Mouse (Mus musculus): ENCODE results near the gene Bpifb9a. TPM values are rescaled to one million over a fixed set of nuclear protein-coding genes. Genes with fewer than 3 reads are reported as not detected.
"Not testable (repeated sequence)": the region's sequence is repeated elsewhere in the genome, so short reads cannot be mapped to it uniquely, and the experiment has no call there.

Gene Bpifb9a
- polyA plus RNA-seq, 1 experiment from 2014 or later, result not detected

- WGBS, result 83% methylated on average over 5 of the region's 5 CpGs
- Histone ChIP-seq H3K9ac (replicated peaks; ENCODE audit: low read depth, low read length) (no peak overlapping the region), H3K9me3 (ENCODE audit: control insufficient read depth, low read depth, low read length) (no peaks in the 10 kb centered on the region), H3K36me3 (ENCODE audit: control insufficient read depth, insufficient read depth, low read length) (no peaks in the 10 kb centered on the region), H3K4me1 (ENCODE audit: control insufficient read depth, insufficient read depth, low read length) (peaks cover 8% of the 10 kb centered on the region; the same call in 1 of the 2 replicates), H3K4me2 (replicated peaks; ENCODE audit: low read depth, low read length) (no peak overlapping the region), H3K4me3 (ENCODE audit: low read depth, low read length) (no peak overlapping the region), H3K27ac (ENCODE audit: low read length) (no peak overlapping the region), H3K27me3 (ENCODE audit: control insufficient read depth, insufficient read depth, low read length) (no peaks in the 10 kb centered on the region)
- no peak for ATAC-seq (ENCODE audit: insufficient number of reproducible peaks, insufficient read depth, low FRiP score, low read depth)
Observed at GRCm38 (mm10) chr2:154227830-154228229, 29.8 kb upstream of the Bpifb9a start.

- Histone ChIP-seq H3K4me2 (replicated peaks; ENCODE audit: low read depth, low read length) (no peak overlapping the region), H3K27me3 (ENCODE audit: control insufficient read depth, insufficient read depth, low read length) (no peaks in the 10 kb centered on the region), H3K4me3 (ENCODE audit: low read depth, low read length) (no peak overlapping the region), H3K4me1 (ENCODE audit: control insufficient read depth, insufficient read depth, low read length) (no peaks in the 10 kb centered on the region), H3K9me3 (ENCODE audit: control insufficient read depth, low read depth, low read length) (no peaks in the 10 kb centered on the region), H3K36me3 (ENCODE audit: control insufficient read depth, insufficient read depth, low read length) (no peaks in the 10 kb centered on the region), H3K9ac (replicated peaks; ENCODE audit: low read depth, low read length) (no peak overlapping the region), H3K27ac (ENCODE audit: low read length) (no peak overlapping the region)
- ATAC-seq (ENCODE audit: insufficient number of reproducible peaks, insufficient read depth, low FRiP score, low read depth), result no peak
- WGBS, result 91% methylated on average over 6 of the region's 6 CpGs
Observed at GRCm38 (mm10) chr2:154233426-154233825, 24.2 kb upstream of the Bpifb9a start.

- H3K4me2 ChIP-seq (replicated peaks; ENCODE audit: low read depth, low read length), result no peak overlapping the region
- no peak overlapping the region for H3K9ac ChIP-seq (replicated peaks; ENCODE audit: low read depth, low read length)
- 71% methylated on average over 6 of the region's 6 CpGs for WGBS
- H3K4me3 ChIP-seq (ENCODE audit: low read depth, low read length), result no peak overlapping the region
- H3K27me3 ChIP-seq (ENCODE audit: control insufficient read depth, insufficient read depth, low read length), result no peaks in the 10 kb centered on the region
- H3K27ac ChIP-seq (ENCODE audit: low read length), result no peak overlapping the region
- H3K4me1 ChIP-seq (ENCODE audit: control insufficient read depth, insufficient read depth, low read length), result no peaks in the 10 kb centered on the region
- ATAC-seq (ENCODE audit: insufficient number of reproducible peaks, insufficient read depth, low FRiP score, low read depth), result no peak
- no peaks in the 10 kb centered on the region for H3K36me3 ChIP-seq (ENCODE audit: control insufficient read depth, insufficient read depth, low read length)
- H3K9me3 ChIP-seq (ENCODE audit: control insufficient read depth, low read depth, low read length), result no peaks in the 10 kb centered on the region
Observed at GRCm38 (mm10) chr2:154240771-154241170, 16.9 kb upstream of the Bpifb9a start.

- H3K9ac ChIP-seq (replicated peaks; ENCODE audit: low read depth, low read length); H3K27me3 ChIP-seq (ENCODE audit: control insufficient read depth, insufficient read depth, low read length); H3K4me2 ChIP-seq (replicated peaks; ENCODE audit: low read depth, low read length); H3K4me3 ChIP-seq (ENCODE audit: low read depth, low read length); ATAC-seq (ENCODE audit: insufficient number of reproducible peaks, insufficient read depth, low FRiP score, low read depth); H3K9me3 ChIP-seq (ENCODE audit: control insufficient read depth, low read depth, low read length); H3K27ac ChIP-seq (ENCODE audit: low read length); H3K4me1 ChIP-seq (ENCODE audit: control insufficient read depth, insufficient read depth, low read length); H3K36me3 ChIP-seq (ENCODE audit: control insufficient read depth, insufficient read depth, low read length): not testable (repeated sequence)
- WGBS, result 96% methylated on average over 11 of the region's 12 CpGs
Observed at GRCm38 (mm10) chr2:154242726-154243125, 14.9 kb upstream of the Bpifb9a start.

GRCm38 (mm10) chr2:154243356-154244036 lies 14.2 kb upstream of the Bpifb9a start:
- Histone ChIP-seq H3K4me1 (ENCODE audit: control insufficient read depth, insufficient read depth, low read length) (no peaks in the 10 kb centered on the region), H3K4me3 (ENCODE audit: low read depth, low read length) (no peak overlapping the region), H3K27ac (ENCODE audit: low read length) (no peak overlapping the region), H3K4me2 (replicated peaks; ENCODE audit: low read depth, low read length) (no peak overlapping the region), H3K9ac (replicated peaks; ENCODE audit: low read depth, low read length) (no peak overlapping the region), H3K27me3 (ENCODE audit: control insufficient read depth, insufficient read depth, low read length) (no peaks in the 10 kb centered on the region), H3K36me3 (ENCODE audit: control insufficient read depth, insufficient read depth, low read length) (no peaks in the 10 kb centered on the region), H3K9me3 (ENCODE audit: control insufficient read depth, low read depth, low read length) (no peaks in the 10 kb centered on the region)
- no peak for ATAC-seq (ENCODE audit: insufficient number of reproducible peaks, insufficient read depth, low FRiP score, low read depth)
- WGBS, result 84% methylated on average over 10 of the region's 10 CpGs

GRCm38 (mm10) chr2:154245322-154245721 lies 12.3 kb upstream of the Bpifb9a start:
- H3K9ac ChIP-seq (replicated peaks; ENCODE audit: low read depth, low read length), result no peak overlapping the region
- no peaks in the 10 kb centered on the region for H3K36me3 ChIP-seq (ENCODE audit: control insufficient read depth, insufficient read depth, low read length)
- no peaks in the 10 kb centered on the region for H3K27me3 ChIP-seq (ENCODE audit: control insufficient read depth, insufficient read depth, low read length)
- H3K9me3 ChIP-seq (ENCODE audit: control insufficient read depth, low read depth, low read length), result no peaks in the 10 kb centered on the region
- WGBS, result 88% methylated on average over 5 of the region's 5 CpGs
- H3K27ac ChIP-seq (ENCODE audit: low read length), result no peak overlapping the region
- no peak overlapping the region for H3K4me3 ChIP-seq (ENCODE audit: low read depth, low read length)
- no peak overlapping the region for H3K4me2 ChIP-seq (replicated peaks; ENCODE audit: low read depth, low read length)
- no peak for ATAC-seq (ENCODE audit: insufficient number of reproducible peaks, insufficient read depth, low FRiP score, low read depth)
- no peaks in the 10 kb centered on the region for H3K4me1 ChIP-seq (ENCODE audit: control insufficient read depth, insufficient read depth, low read length)

- H3K9me3 ChIP-seq (ENCODE audit: control insufficient read depth, low read depth, low read length); ATAC-seq (ENCODE audit: insufficient number of reproducible peaks, insufficient read depth, low FRiP score, low read depth); H3K27me3 ChIP-seq (ENCODE audit: control insufficient read depth, insufficient read depth, low read length); H3K36me3 ChIP-seq (ENCODE audit: control insufficient read depth, insufficient read depth, low read length); H3K9ac ChIP-seq (replicated peaks; ENCODE audit: low read depth, low read length); H3K4me3 ChIP-seq (ENCODE audit: low read depth, low read length); H3K27ac ChIP-seq (ENCODE audit: low read length); H3K4me1 ChIP-seq (ENCODE audit: control insufficient read depth, insufficient read depth, low read length); H3K4me2 ChIP-seq (replicated peaks; ENCODE audit: low read depth, low read length): not testable (repeated sequence)
- WGBS, result 95% methylated on average over 2 of the region's 4 CpGs
Observed at GRCm38 (mm10) chr2:154255254-154255653, 2.4 kb upstream of the Bpifb9a start.

- Histone ChIP-seq H3K9me3 (ENCODE audit: control insufficient read depth, low read depth, low read length) (no peaks in the 10 kb centered on the region), H3K9ac (replicated peaks; ENCODE audit: low read depth, low read length) (no peak overlapping the region), H3K4me2 (replicated peaks; ENCODE audit: low read depth, low read length) (no peak overlapping the region), H3K27ac (ENCODE audit: low read length) (no peak overlapping the region), H3K4me1 (ENCODE audit: control insufficient read depth, insufficient read depth, low read length) (no peaks in the 10 kb centered on the region), H3K27me3 (ENCODE audit: control insufficient read depth, insufficient read depth, low read length) (no peaks in the 10 kb centered on the region), H3K36me3 (ENCODE audit: control insufficient read depth, insufficient read depth, low read length) (no peaks in the 10 kb centered on the region), H3K4me3 (ENCODE audit: low read depth, low read length) (no peak overlapping the region)
- no peak for ATAC-seq (ENCODE audit: insufficient number of reproducible peaks, insufficient read depth, low FRiP score, low read depth)
- 77% methylated on average over 4 of the region's 4 CpGs for WGBS
Observed at GRCm38 (mm10) chr2:154255770-154256169, 1.9 kb upstream of the Bpifb9a start.

- not testable (repeated sequence) for H3K27me3 ChIP-seq (ENCODE audit: control insufficient read depth, insufficient read depth, low read length); ATAC-seq (ENCODE audit: insufficient number of reproducible peaks, insufficient read depth, low FRiP score, low read depth); H3K4me1 ChIP-seq (ENCODE audit: control insufficient read depth, insufficient read depth, low read length); H3K4me2 ChIP-seq (replicated peaks; ENCODE audit: low read depth, low read length); H3K27ac ChIP-seq (ENCODE audit: low read length); H3K9me3 ChIP-seq (ENCODE audit: control insufficient read depth, low read depth, low read length); H3K36me3 ChIP-seq (ENCODE audit: control insufficient read depth, insufficient read depth, low read length); H3K9ac ChIP-seq (replicated peaks; ENCODE audit: low read depth, low read length); H3K4me3 ChIP-seq (ENCODE audit: low read depth, low read length)
- 81% methylated on average over 2 of the region's 3 CpGs for WGBS
Observed at GRCm38 (mm10) chr2:154264397-154264796, 6.7 kb downstream of the Bpifb9a start.
